Mouse (Mus musculus) T-helper 17 cell (primary cell): ENCODE results near the gene Haus4.

Source experiments
- in situ Hi-C, 2 experiments: fragments of 300-600 bp; cut with MboI, MseI; formaldehyde crosslinking; loops; 1 replicate in 1 of 2; 2 replicates in 1 of 2; pipeline ENCODE4 v1.15.1; 2025; ENCODE audit warnings: high pct_unique_total_duplicates in 2 of 2

Haus4 gene

GRCm38 (mm10) chr14:54499330-54499729 lies 55.1 kb downstream of the Haus4 start:
- in situ Hi-C loops: loop anchor here in 1 of 2 experiments (5.0 kb wide), 1 partner anchor 82 kb away; the partner anchor contains the start of gene Slc7a7

- in situ Hi-C loops: loop anchor here in 1 of 2 experiments (5.0 kb wide), 1 partner anchor 79 kb away; the partner anchor contains the start of gene Slc7a7
Observed at GRCm38 (mm10) chr14:54496706-54497105, 57.7 kb downstream of the Haus4 start.

- in situ Hi-C loops: no loop called here
Observed at GRCm38 (mm10) chr14:54494234-54494633, 60.2 kb downstream of the Haus4 start.

DNA sequence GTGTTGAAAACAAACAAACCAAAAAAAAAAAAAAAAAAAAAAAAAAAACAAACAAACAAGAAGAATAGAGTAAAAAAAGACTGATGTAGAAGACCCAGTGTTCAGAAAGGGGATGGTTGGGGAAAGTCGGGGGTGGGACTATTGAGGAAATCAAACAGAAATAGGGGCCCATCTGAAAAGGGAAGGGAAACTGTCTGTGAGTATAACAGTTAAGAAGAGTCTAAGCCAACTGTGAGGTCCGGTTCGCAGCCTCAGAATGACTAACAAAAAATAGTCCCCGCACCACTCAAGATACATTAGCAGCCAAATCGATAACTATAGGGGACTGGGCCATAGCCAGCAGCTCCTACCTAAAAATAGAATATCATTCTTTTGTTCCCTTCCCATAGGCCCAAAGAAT lies 61.2 kb downstream of the Haus4 start:
- in situ Hi-C loops: no loop called here

GRCm38 (mm10) chr14:54492345-54493131 lies 61.9 kb downstream of the Haus4 start:
- in situ Hi-C loops: no loop called here
